Mouse (Mus musculus): Measurements from ENCODE around the gene Casp7. TPM values are rescaled to one million over a fixed set of nuclear protein-coding genes. Genes with fewer than 3 reads are reported as not detected.

Gene Casp7
- polyA plus RNA-seq, 1 experiment from 2014 or later: 13.9 TPM

DNA sequence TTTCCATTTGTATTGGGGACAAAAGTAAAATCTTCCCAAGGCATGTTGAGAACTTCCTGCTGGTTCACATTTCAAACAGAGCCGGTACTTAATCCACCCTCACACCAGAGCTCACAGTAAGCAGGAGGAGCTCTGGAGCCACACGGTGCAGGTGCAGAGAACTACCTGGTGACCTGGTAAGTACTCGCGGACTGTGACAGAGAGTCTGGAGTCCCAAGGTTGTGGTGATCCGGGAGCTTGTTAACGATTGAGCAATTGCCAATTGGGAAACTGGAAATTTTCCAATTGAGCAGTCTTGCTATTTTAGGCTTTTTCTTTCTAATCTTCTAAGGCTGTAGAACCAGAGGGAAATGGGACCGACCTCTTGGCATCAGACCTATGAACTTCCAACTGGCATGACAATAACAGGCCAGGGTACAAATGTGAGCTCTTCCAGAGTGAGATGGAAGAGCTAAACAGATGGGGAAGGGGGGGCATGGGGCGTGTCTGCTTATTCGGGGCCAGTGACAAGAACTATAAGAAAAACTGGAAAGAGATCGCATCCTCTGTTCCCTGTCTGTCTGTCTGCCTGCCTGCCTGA, 64.7 kb downstream of the Casp7 start, which contains the start of gene Plekhs1:
Gene Plekhs1, plus strand, starts transcription at position 119 of the 580 bp plus-strand sequence.
- ATAC-seq (ENCODE audit: low FRiP score) (no peak), DNase-seq (ENCODE audit: low spot score, missing footprints) (no peak)
- no peaks in the 10 kb centered on the region for H3K27me3 ChIP-seq (ENCODE audit: control insufficient read depth, insufficient read depth, low read length)
- H3K9me3 ChIP-seq (ENCODE audit: control insufficient read depth, low read length): no peaks in the 10 kb centered on the region
- H3K36me3 ChIP-seq (ENCODE audit: control insufficient read depth, insufficient read depth, low read length): no peaks in the 10 kb centered on the region
- no peak within 1 kb of the TSS for H3K4me3 ChIP-seq (ENCODE audit: low read depth, low read length)
- H3K27ac ChIP-seq (ENCODE audit: low read depth, low read length): no peak within 1 kb of the TSS
- WGBS: 70% methylated on average over 10 of the region's 10 CpGs
- H3K9ac ChIP-seq (ENCODE audit: low read length): no peak within 1 kb of the TSS
- no peak within 1 kb of the TSS for H3K4me2 ChIP-seq
- no peaks in the 10 kb centered on the region for H3K4me1 ChIP-seq (ENCODE audit: control insufficient read depth, insufficient read depth, low read length)

DNA sequence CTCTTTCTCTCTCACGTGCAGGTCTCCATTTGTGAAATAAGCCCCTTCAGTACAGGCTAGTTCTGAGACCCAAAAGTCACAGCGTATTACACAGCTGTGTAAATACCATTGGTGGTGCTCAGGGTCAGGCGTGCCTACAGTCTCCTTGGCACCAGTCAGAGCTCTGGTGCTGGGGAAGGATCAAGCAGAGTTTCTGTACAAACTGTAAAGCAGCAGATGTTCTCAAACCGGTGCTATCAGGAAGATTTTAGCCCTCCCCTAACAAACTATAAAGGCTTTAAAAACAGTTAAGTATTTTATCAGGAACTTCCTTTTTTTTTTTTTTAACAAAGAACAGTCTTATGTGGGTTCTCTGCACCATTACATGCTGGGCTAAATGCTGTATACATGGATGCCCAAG, 65.9 kb downstream of the Casp7 start:
- no peak overlapping the region for H3K4me2 ChIP-seq
- H3K9me3 ChIP-seq (ENCODE audit: control insufficient read depth, low read length): no peaks in the 10 kb centered on the region
- no peaks in the 10 kb centered on the region for H3K4me1 ChIP-seq (ENCODE audit: control insufficient read depth, insufficient read depth, low read length)
- no peak for DNase-seq (ENCODE audit: low spot score, missing footprints)
- no peak overlapping the region for H3K27ac ChIP-seq (ENCODE audit: low read depth, low read length)
- 79% methylated on average over 4 of the region's 4 CpGs for WGBS
- H3K27me3 ChIP-seq (ENCODE audit: control insufficient read depth, insufficient read depth, low read length): no peaks in the 10 kb centered on the region
- ATAC-seq (ENCODE audit: low FRiP score): no peak
- no peaks in the 10 kb centered on the region for H3K36me3 ChIP-seq (ENCODE audit: control insufficient read depth, insufficient read depth, low read length)
- H3K9ac ChIP-seq (ENCODE audit: low read length): no peak overlapping the region
- H3K4me3 ChIP-seq (ENCODE audit: low read depth, low read length): no peak overlapping the region

- no peaks in the 10 kb centered on the region for H3K4me1 ChIP-seq (ENCODE audit: control insufficient read depth, insufficient read depth, low read length)
- no peak overlapping the region for H3K4me2 ChIP-seq
- no peak overlapping the region for H3K9ac ChIP-seq (ENCODE audit: low read length)
- no peaks in the 10 kb centered on the region for H3K36me3 ChIP-seq (ENCODE audit: control insufficient read depth, insufficient read depth, low read length)
- 83% methylated on average over 8 of the region's 8 CpGs for WGBS
- DNase-seq (ENCODE audit: low spot score, missing footprints) (peak; percentile 57), ATAC-seq (ENCODE audit: low FRiP score) (no peak)
- H3K4me3 ChIP-seq (ENCODE audit: low read depth, low read length): no peak overlapping the region
- H3K27me3 ChIP-seq (ENCODE audit: control insufficient read depth, insufficient read depth, low read length): no peaks in the 10 kb centered on the region
- no peak overlapping the region for H3K27ac ChIP-seq (ENCODE audit: low read depth, low read length)
- H3K9me3 ChIP-seq (ENCODE audit: control insufficient read depth, low read length): no peaks in the 10 kb centered on the region
Measured at GRCm38 (mm10) chr19:56466486-56466885, 69.6 kb downstream of the Casp7 start.

GRCm38 (mm10) chr19:56470286-56471020, 73.5 kb downstream of the Casp7 start:
- H3K36me3 ChIP-seq (ENCODE audit: control insufficient read depth, insufficient read depth, low read length): no peaks in the 10 kb centered on the region
- H3K4me1 ChIP-seq (ENCODE audit: control insufficient read depth, insufficient read depth, low read length): no peaks in the 10 kb centered on the region
- ATAC-seq (ENCODE audit: low FRiP score) (no peak), DNase-seq (ENCODE audit: low spot score, missing footprints) (peak; percentile 75)
- no peaks in the 10 kb centered on the region for H3K27me3 ChIP-seq (ENCODE audit: control insufficient read depth, insufficient read depth, low read length)
- no peak overlapping the region for H3K9ac ChIP-seq (ENCODE audit: low read length)
- H3K4me2 ChIP-seq: no peak overlapping the region
- H3K27ac ChIP-seq (ENCODE audit: low read depth, low read length): no peak overlapping the region
- no peak overlapping the region for H3K4me3 ChIP-seq (ENCODE audit: low read depth, low read length)
- WGBS: 85% methylated on average over 14 of the region's 14 CpGs
- H3K9me3 ChIP-seq (ENCODE audit: control insufficient read depth, low read length): no peaks in the 10 kb centered on the region

DNA sequence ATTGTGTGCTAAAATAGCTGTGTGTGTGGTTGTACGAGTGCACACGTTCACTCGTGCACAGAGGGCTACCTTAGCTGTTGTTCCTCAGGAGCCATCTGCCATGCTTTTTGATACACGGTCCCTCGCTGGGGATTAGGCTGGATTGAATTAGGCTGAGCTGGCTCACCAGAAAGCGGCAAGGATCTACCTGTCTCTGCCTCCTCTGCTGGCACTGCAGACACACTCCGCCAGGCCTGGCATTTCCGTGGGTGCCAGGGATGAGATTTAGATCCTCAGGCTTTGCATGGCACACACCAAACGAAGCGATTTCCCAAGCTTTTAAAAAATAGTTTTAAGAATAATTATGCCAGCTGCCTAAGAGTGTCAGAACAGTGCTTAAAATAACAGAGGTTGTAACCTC, 75.0 kb downstream of the Casp7 start:
- Histone ChIP-seq H3K9me3 (ENCODE audit: control insufficient read depth, low read length) (no peaks in the 10 kb centered on the region), H3K36me3 (ENCODE audit: control insufficient read depth, insufficient read depth, low read length) (no peaks in the 10 kb centered on the region), H3K9ac (ENCODE audit: low read length) (no peak overlapping the region), H3K27me3 (ENCODE audit: control insufficient read depth, insufficient read depth, low read length) (no peaks in the 10 kb centered on the region), H3K4me1 (ENCODE audit: control insufficient read depth, insufficient read depth, low read length) (no peaks in the 10 kb centered on the region), H3K27ac (ENCODE audit: low read depth, low read length) (no peak overlapping the region), H3K4me2 (no peak overlapping the region), H3K4me3 (ENCODE audit: low read depth, low read length) (no peak overlapping the region)
- no peak for ATAC-seq (ENCODE audit: low FRiP score)
- WGBS: 84% methylated on average over 10 of the region's 10 CpGs
- peak; percentile 53 for DNase-seq (ENCODE audit: low spot score, missing footprints)

- H3K9ac ChIP-seq (ENCODE audit: low read length): no peak overlapping the region
- peak; percentile 80 for DNase-seq (ENCODE audit: low spot score, missing footprints)
- no peaks in the 10 kb centered on the region for H3K27me3 ChIP-seq (ENCODE audit: control insufficient read depth, insufficient read depth, low read length)
- no peaks in the 10 kb centered on the region for H3K36me3 ChIP-seq (ENCODE audit: control insufficient read depth, insufficient read depth, low read length)
- H3K27ac ChIP-seq (ENCODE audit: low read depth, low read length): no peak overlapping the region
- no peak overlapping the region; the same call in 1 of the 2 replicates for H3K4me2 ChIP-seq
- no peak for ATAC-seq (ENCODE audit: low FRiP score)
- H3K9me3 ChIP-seq (ENCODE audit: control insufficient read depth, low read length): no peaks in the 10 kb centered on the region
- H3K4me1 ChIP-seq (ENCODE audit: control insufficient read depth, insufficient read depth, low read length): no peaks in the 10 kb centered on the region
- no peak overlapping the region for H3K4me3 ChIP-seq (ENCODE audit: low read depth, low read length)
- WGBS: 59% methylated on average over 19 of the region's 19 CpGs
Measured at GRCm38 (mm10) chr19:56474869-56475550, 78.1 kb downstream of the Casp7 start.

- Histone ChIP-seq H3K9ac (ENCODE audit: low read length) (no peak overlapping the region), H3K36me3 (ENCODE audit: control insufficient read depth, insufficient read depth, low read length) (no peaks in the 10 kb centered on the region), H3K27ac (ENCODE audit: low read depth, low read length) (no peak overlapping the region), H3K4me3 (ENCODE audit: low read depth, low read length) (no peak overlapping the region), H3K4me1 (ENCODE audit: control insufficient read depth, insufficient read depth, low read length) (no peaks in the 10 kb centered on the region), H3K4me2 (no peak overlapping the region), H3K9me3 (ENCODE audit: control insufficient read depth, low read length) (no peaks in the 10 kb centered on the region), H3K27me3 (ENCODE audit: control insufficient read depth, insufficient read depth, low read length) (no peaks in the 10 kb centered on the region)
- no peak for ATAC-seq (ENCODE audit: low FRiP score)
- DNase-seq (ENCODE audit: low spot score, missing footprints): peak; percentile 26
- 33% methylated on average over 2 of the region's 2 CpGs for WGBS
Measured at GRCm38 (mm10) chr19:56476546-56476945, 79.6 kb downstream of the Casp7 start.

DNA sequence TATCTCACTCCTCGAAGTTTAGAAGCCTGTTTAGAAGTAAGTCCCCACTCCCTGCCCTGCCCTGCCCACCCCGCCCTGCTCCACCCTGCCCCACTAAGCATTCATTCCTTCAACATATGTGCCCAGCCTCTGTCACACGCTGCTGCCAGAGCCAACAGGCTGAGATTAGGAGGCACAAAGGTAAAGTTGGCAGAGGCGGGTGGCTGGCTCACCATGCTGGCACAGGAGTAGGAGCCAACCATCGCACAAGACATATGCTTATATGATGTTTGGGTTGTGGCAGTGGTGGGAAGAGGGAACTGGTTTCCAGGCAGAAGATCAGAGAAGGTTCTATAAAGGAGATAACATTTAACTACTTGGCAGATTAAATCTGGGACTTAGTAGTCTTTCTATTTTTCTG, 80.3 kb downstream of the Casp7 start:
- Histone ChIP-seq H3K9ac (ENCODE audit: low read length) (no peak overlapping the region), H3K9me3 (ENCODE audit: control insufficient read depth, low read length) (no peaks in the 10 kb centered on the region), H3K4me1 (ENCODE audit: control insufficient read depth, insufficient read depth, low read length) (no peaks in the 10 kb centered on the region), H3K4me2 (no peak overlapping the region), H3K27me3 (ENCODE audit: control insufficient read depth, insufficient read depth, low read length) (no peaks in the 10 kb centered on the region), H3K36me3 (ENCODE audit: control insufficient read depth, insufficient read depth, low read length) (no peaks in the 10 kb centered on the region), H3K27ac (ENCODE audit: low read depth, low read length) (no peak overlapping the region), H3K4me3 (ENCODE audit: low read depth, low read length) (no peak overlapping the region)
- no peak for ATAC-seq (ENCODE audit: low FRiP score)
- 81% methylated on average over 5 of the region's 5 CpGs for WGBS
- peak; percentile 45 for DNase-seq (ENCODE audit: low spot score, missing footprints)

- no peak overlapping the region for H3K4me2 ChIP-seq
- H3K4me1 ChIP-seq (ENCODE audit: control insufficient read depth, insufficient read depth, low read length): no peaks in the 10 kb centered on the region
- no peaks in the 10 kb centered on the region for H3K9me3 ChIP-seq (ENCODE audit: control insufficient read depth, low read length)
- DNase-seq (ENCODE audit: low spot score, missing footprints): peak; percentile 57
- H3K4me3 ChIP-seq (ENCODE audit: low read depth, low read length): no peak overlapping the region
- no peaks in the 10 kb centered on the region for H3K27me3 ChIP-seq (ENCODE audit: control insufficient read depth, insufficient read depth, low read length)
- ATAC-seq (ENCODE audit: low FRiP score): no peak
- 38% methylated on average over 3 of the region's 3 CpGs for WGBS
- no peak overlapping the region for H3K27ac ChIP-seq (ENCODE audit: low read depth, low read length)
- no peaks in the 10 kb centered on the region for H3K36me3 ChIP-seq (ENCODE audit: control insufficient read depth, insufficient read depth, low read length)
- no peak overlapping the region for H3K9ac ChIP-seq (ENCODE audit: low read length)
Measured at GRCm38 (mm10) chr19:56477832-56478231, 80.9 kb downstream of the Casp7 start.
